Mouse (Mus musculus): ENCODE results near the gene Tldc1. TPM values are rescaled to one million over a fixed set of nuclear protein-coding genes. Genes with fewer than 3 reads are reported as not detected.

Tldc1 gene
- total and polyA plus RNA-seq, 3 experiments: 6.6 to 10.7 (median 8.4) TPM

DNA sequence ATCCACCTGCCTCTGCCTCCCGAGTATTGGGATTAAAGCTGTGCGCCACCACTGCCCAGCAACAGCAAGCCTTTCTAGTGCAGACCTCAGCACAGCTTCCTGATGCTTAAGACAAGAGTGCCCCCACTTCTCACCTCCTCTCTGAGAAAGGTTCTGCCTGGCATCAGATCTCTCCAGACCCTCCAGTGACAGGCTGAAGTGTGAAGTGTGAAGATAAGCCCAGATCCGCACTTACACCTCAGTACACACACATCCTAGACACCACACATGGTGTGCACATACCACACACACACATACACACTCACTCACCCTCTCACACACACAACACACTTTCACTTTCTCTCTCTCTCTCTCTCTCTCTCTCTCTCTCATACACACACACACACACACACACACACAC is 8.7 kb upstream of the Tldc1 start:
- no peak for DNase-seq (ENCODE audit: low spot score)
- no peak for TF ChIP-seq CTCF (IDR thresholded peaks at IDR 0.05; ENCODE audit: low read depth, low read length)
- no peak for TF ChIP-seq GATA1 (IDR thresholded peaks at IDR 0.05; ENCODE audit: borderline replicate concordance, low read length)
- H3K4me1 ChIP-seq (ENCODE audit: insufficient read depth, low read depth, low read length): peaks cover 6% of the 10 kb centered on the region
- H3K36me3 ChIP-seq (replicated peaks): no peaks in the 10 kb centered on the region
- no peak; the same call in 1 of the 2 replicates for ATAC-seq (ENCODE audit: extremely low read depth, insufficient number of reproducible peaks, low FRiP score, poor library complexity, severe bottlenecking)
- no peaks in the 10 kb centered on the region for H3K9me3 ChIP-seq (replicated peaks)
- H3K27me3 ChIP-seq (ENCODE audit: insufficient read depth, low read length): peaks cover 45% of the 10 kb centered on the region
- H3K4me3 ChIP-seq (ENCODE audit: low read depth, low read length): no peak overlapping the region

DNA sequence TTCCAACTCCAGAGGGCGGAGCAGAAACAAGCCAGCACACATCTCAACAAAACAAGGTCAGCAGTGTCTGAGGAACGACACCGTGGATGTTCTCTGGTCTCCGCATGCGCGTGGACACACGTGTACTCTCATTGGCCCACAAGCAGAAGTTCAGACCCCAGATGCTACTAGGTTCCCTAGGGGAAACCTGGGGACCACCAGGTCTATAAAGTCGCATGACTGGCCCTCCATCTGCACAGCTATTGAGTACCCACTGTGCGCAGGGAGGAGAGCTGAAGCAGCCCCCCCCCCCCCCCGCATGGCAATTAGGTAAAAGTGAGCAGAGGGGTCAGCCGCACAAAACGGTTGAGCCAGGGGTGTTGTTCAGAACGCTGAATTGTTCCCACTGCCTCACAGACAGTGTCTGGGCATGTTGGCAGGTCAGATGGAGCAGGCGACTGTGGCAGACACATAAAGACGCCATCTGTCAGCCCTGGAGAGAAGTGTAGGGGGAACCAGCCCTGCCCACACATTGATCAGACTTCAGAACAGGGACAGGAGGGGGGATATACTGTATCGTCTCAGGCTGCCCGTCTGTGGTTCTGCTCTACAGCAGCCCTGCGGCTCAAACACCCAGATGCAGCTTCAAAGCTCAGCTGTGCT is 7.7 kb upstream of the Tldc1 start:
- ATAC-seq (ENCODE audit: extremely low read depth, insufficient number of reproducible peaks, low FRiP score, poor library complexity, severe bottlenecking): no peak
- Histone ChIP-seq H3K36me3 (replicated peaks) (no peaks in the 10 kb centered on the region), H3K4me1 (ENCODE audit: insufficient read depth, low read depth, low read length) (peaks cover 13% of the 10 kb centered on the region), H3K4me3 (ENCODE audit: low read depth, low read length) (no peak overlapping the region), H3K27me3 (ENCODE audit: insufficient read depth, low read length) (peaks cover 46% of the 10 kb centered on the region), H3K9me3 (replicated peaks) (no peaks in the 10 kb centered on the region)
- no peak for DNase-seq (ENCODE audit: low spot score)
- TF ChIP-seq CTCF (IDR thresholded peaks at IDR 0.05; ENCODE audit: low read depth, low read length): no peak
- TF ChIP-seq GATA1 (IDR thresholded peaks at IDR 0.05; ENCODE audit: borderline replicate concordance, low read length): no peak
- no peak for TF ChIP-seq POLR2AphosphoS5 (IDR thresholded peaks at IDR 0.05; ENCODE audit: insufficient replicate concordance, low read depth, low read length)
- no peak for TF ChIP-seq TAL1 (conservative IDR thresholded peaks at IDR 0.05; ENCODE audit: low read depth, low read length)
- TF ChIP-seq GATA2 (IDR thresholded peaks at IDR 0.05; ENCODE audit: borderline replicate concordance, low read depth, low read length): no peak

DNA sequence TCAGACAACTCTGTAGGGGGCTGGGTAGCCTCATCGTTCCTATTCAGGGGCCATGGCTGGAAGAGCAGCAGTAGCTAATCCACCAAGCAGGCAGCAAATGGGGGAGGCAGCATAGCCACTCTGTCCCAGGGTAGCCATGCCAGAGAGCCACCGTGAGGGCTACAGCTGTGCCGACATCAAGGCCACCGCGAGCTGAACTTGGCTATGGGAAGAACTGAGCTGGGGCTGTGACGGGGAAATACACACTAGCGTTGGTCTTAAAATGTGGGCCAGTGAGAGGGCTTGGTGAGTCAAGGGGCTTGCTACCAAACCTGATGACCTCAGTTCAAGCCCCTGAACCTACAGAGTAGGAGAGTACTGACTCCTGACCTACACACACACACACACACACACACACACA is 6.5 kb upstream of the Tldc1 start:
- peaks cover 42% of the 10 kb centered on the region for H3K27me3 ChIP-seq (ENCODE audit: insufficient read depth, low read length)
- H3K36me3 ChIP-seq (replicated peaks): no peaks in the 10 kb centered on the region
- no peak for TF ChIP-seq TAL1 (conservative IDR thresholded peaks at IDR 0.05; ENCODE audit: low read depth, low read length)
- no peak for TF ChIP-seq GATA1 (IDR thresholded peaks at IDR 0.05; ENCODE audit: borderline replicate concordance, low read length)
- no peak for TF ChIP-seq POLR2AphosphoS5 (IDR thresholded peaks at IDR 0.05; ENCODE audit: insufficient replicate concordance, low read depth, low read length)
- no peak for TF ChIP-seq GATA2 (IDR thresholded peaks at IDR 0.05; ENCODE audit: borderline replicate concordance, low read depth, low read length)
- no peak for TF ChIP-seq CTCF (IDR thresholded peaks at IDR 0.05; ENCODE audit: low read depth, low read length)
- peaks cover 17% of the 10 kb centered on the region for H3K4me1 ChIP-seq (ENCODE audit: insufficient read depth, low read depth, low read length)
- H3K9me3 ChIP-seq (replicated peaks): no peaks in the 10 kb centered on the region
- ATAC-seq (ENCODE audit: extremely low read depth, insufficient number of reproducible peaks, low FRiP score, poor library complexity, severe bottlenecking) (no peak), DNase-seq (ENCODE audit: low spot score) (no peak)
- no peak overlapping the region for H3K4me3 ChIP-seq (ENCODE audit: low read depth, low read length)

DNA sequence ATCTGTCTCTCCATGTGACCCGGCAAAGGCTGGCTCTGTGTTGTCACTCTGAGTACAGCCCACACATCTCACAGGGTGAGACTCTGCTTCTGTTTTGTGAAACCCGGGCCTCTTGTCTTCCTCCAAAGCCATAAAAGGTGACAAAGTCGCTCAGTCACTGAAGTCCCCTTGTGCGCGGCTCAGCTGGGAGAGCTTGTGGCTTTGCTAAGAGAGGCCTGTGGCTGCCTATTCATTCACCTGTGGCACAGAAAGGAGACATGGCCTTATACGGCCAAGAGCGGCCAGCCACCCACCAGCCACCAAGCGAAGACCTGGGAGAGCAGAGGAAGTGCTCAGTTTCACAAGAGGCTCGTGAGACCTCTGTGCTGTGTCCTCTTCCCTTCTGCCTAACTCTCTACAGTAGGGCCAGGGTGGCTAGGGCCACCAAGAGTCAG is 5.9 kb upstream of the Tldc1 start:
- DNase-seq (ENCODE audit: low spot score): no peak
- peaks cover 22% of the 10 kb centered on the region for H3K4me1 ChIP-seq (ENCODE audit: insufficient read depth, low read depth, low read length)
- no peaks in the 10 kb centered on the region for H3K36me3 ChIP-seq (replicated peaks)

DNA sequence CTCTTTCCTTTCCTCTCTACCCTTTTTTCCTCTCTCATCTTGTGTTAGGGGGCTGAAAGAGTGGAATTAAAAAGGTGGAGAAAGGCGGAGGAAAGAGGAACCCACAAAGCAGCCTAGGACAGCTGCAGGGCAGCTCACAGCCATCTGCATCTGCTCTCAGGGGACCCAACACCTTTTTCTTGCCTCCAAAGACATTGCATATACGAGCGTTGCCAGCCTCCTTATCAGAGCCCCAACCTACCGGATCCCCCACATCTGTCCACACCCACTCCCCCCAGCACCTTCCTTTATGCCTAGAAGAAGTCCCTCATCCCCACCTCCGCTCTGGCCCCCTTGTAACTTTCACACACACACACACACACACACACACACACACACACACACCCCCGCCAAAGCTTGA is 5.4 kb upstream of the Tldc1 start:
- peaks cover 31% of the 10 kb centered on the region for H3K27me3 ChIP-seq (ENCODE audit: insufficient read depth, low read length)
- no peak for ATAC-seq (ENCODE audit: extremely low read depth, insufficient number of reproducible peaks, low FRiP score, poor library complexity, severe bottlenecking)
- TF ChIP-seq POLR2AphosphoS5 (IDR thresholded peaks at IDR 0.05; ENCODE audit: insufficient replicate concordance, low read depth, low read length) (no peak), GATA1 (IDR thresholded peaks at IDR 0.05; ENCODE audit: borderline replicate concordance, low read length) (no peak), TAL1 (conservative IDR thresholded peaks at IDR 0.05; ENCODE audit: low read depth, low read length) (no peak), CTCF (IDR thresholded peaks at IDR 0.05; ENCODE audit: low read depth, low read length) (no peak), GATA2 (IDR thresholded peaks at IDR 0.05; ENCODE audit: borderline replicate concordance, low read depth, low read length) (no peak)
- H3K4me3 ChIP-seq (ENCODE audit: low read depth, low read length): no peak overlapping the region
- no peaks in the 10 kb centered on the region for H3K9me3 ChIP-seq (replicated peaks)
- no peak for DNase-seq (ENCODE audit: low spot score)
- no peaks in the 10 kb centered on the region for H3K36me3 ChIP-seq (replicated peaks)
- H3K4me1 ChIP-seq (ENCODE audit: insufficient read depth, low read depth, low read length): peaks cover 27% of the 10 kb centered on the region

More for the DNA sequence above, 5.9 kb upstream of the Tldc1 start:
- peaks cover 37% of the 10 kb centered on the region for H3K27me3 ChIP-seq (ENCODE audit: insufficient read depth, low read length)
- no peak overlapping the region for H3K4me3 ChIP-seq (ENCODE audit: low read depth, low read length)
- H3K9me3 ChIP-seq (replicated peaks): no peaks in the 10 kb centered on the region
- no peak for TF ChIP-seq CTCF (IDR thresholded peaks at IDR 0.05; ENCODE audit: low read depth, low read length)
- TF ChIP-seq POLR2AphosphoS5 (IDR thresholded peaks at IDR 0.05; ENCODE audit: insufficient replicate concordance, low read depth, low read length): no peak
- no peak for TF ChIP-seq TAL1 (conservative IDR thresholded peaks at IDR 0.05; ENCODE audit: low read depth, low read length)
- TF ChIP-seq GATA2 (IDR thresholded peaks at IDR 0.05; ENCODE audit: borderline replicate concordance, low read depth, low read length): no peak
- TF ChIP-seq GATA1 (IDR thresholded peaks at IDR 0.05; ENCODE audit: borderline replicate concordance, low read length): no peak
- no peak for ATAC-seq (ENCODE audit: extremely low read depth, insufficient number of reproducible peaks, low FRiP score, poor library complexity, severe bottlenecking)

DNA sequence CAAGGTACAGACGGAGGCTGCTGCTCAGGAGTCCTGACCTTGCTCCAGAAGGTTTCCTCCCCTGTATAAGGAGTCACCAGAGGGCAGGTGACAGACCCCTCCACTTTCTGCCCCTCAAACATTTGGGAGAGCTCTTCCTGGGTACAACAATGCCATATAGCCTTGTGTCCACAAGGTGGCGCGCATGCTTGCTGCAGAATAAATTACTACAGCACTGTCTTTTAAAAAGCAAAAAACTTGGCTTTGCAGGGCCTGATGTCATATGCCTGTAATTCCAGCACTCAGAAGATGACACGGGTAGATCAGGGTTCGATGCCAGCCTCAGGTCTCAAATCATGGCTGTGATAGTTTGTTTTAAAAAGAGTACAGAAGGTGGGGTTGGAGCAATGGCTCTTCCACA is 4.5 kb upstream of the Tldc1 start:
- H3K9me3 ChIP-seq (replicated peaks): no peaks in the 10 kb centered on the region
- DNase-seq (ENCODE audit: low spot score) (peak; percentile 49), ATAC-seq (ENCODE audit: extremely low read depth, insufficient number of reproducible peaks, low FRiP score, poor library complexity, severe bottlenecking) (no peak)
- no peak overlapping the region for H3K4me3 ChIP-seq (ENCODE audit: low read depth, low read length)
- peaks cover 34% of the 10 kb centered on the region for H3K4me1 ChIP-seq (ENCODE audit: insufficient read depth, low read depth, low read length)
- TF ChIP-seq TAL1 (conservative IDR thresholded peaks at IDR 0.05; ENCODE audit: low read depth, low read length) (no peak), POLR2AphosphoS5 (IDR thresholded peaks at IDR 0.05; ENCODE audit: insufficient replicate concordance, low read depth, low read length) (no peak), CTCF (IDR thresholded peaks at IDR 0.05; ENCODE audit: low read depth, low read length) (peak; percentile 73), GATA1 (IDR thresholded peaks at IDR 0.05; ENCODE audit: borderline replicate concordance, low read length) (no peak), GATA2 (IDR thresholded peaks at IDR 0.05; ENCODE audit: borderline replicate concordance, low read depth, low read length) (no peak)
- H3K36me3 ChIP-seq (replicated peaks): no peaks in the 10 kb centered on the region
- peaks cover 26% of the 10 kb centered on the region for H3K27me3 ChIP-seq (ENCODE audit: insufficient read depth, low read length)

Data from G1E (cell line).